Mouse (Mus musculus): ENCODE measurements at regions not wholly inside any gene's neighbourhood (a gene's known extent, or its start where the extent isn't known, plus 50 kb on each side); places are given as distances from the start of the nearest gene placed in this dataset.

DNA sequence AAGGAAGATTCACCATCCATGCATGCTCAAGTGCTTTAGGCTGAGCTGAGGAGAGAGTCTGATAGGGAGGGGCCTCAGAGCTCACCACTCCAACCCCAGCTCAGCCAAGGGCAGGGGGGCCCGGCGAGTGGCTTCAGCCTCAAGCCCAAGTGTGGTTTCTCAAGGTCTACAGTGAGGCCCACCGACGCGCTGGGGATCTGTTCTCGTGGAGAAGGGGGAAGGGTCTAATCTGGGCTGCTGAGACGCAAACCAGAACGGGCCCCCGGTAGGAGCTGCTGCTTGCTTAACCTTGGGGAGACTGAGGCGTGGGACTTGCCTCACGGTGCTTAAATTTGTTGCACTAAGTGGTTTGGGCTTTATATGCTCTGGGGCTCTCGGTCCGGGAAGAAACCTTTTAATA lies 70.9 kb downstream of the Asb1 start:
- no peak for DNase-seq (ENCODE audit: low spot score in 2 of 2)
- intact Hi-C loops (cut with DNase I), result no loop called here

DNA sequence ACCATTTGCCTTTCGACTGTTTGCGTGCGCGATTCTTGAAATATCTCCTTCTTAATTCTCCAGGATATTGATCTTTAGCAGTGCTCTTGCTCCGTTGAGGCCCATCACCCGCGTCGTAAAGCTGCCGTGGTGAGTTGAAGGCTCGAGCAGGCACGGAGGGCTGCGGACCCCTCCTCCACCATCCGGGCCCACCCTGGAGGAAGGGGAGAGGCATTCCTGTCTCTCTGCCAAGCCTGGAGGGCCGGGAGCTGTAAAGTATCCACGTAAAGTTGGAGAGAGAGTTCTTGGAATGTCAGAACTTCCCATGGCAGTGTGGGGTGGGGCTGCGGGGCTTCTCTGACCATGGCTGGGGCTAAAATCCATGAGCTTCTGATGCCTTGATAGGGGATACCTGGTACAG lies 71.3 kb downstream of the Asb1 start:
- no peak for DNase-seq (ENCODE audit: low spot score in 2 of 2)

DNA sequence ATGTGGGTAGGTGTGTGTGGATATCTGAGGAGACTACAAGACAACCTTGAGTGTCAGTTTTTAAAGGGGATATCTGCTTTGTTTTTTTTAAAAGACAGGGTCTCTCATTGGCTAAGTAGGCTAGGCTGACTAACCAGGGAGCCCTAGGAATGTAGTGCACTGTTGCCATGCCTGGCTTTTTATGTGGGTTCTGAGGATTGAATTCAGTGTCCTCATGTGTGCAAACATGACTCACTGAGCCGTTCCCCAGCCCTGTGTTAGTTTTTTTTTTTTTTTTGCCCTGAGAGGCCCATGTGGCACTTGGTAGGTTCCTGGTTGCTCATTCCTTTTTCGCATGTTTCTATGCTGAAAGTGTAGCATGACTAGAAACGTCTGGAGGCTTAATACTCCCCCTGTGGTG lies 72.6 kb downstream of the Asb1 start:
- DNase-seq (ENCODE audit: low spot score in 2 of 2), result peak in 1 of 2 experiments; percentile 39
- intact Hi-C loops (cut with DNase I), result no loop called here

More for the DNA sequence above, 71.3 kb downstream of the Asb1 start:
- intact Hi-C loops (cut with DNase I), result no loop called here

DNA sequence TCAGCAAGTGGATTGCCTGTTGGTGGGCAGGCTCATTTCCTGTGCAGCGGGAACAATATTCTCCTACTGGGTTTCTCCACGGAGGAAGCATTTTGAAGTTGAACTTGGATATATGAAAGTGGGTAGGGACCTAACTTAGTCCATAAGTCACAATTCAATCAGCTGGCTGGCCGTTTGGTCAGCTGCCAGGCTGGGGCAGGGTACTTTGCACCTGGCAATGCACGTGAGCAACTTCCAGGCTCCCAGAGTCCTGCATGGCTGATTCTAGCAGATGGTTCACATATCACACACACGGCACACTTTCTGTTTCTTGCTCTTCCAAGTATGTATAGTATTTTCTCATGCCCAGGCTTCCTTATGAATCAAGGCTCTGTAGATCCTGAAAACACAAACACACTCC lies 75.1 kb downstream of the Asb1 start:
- peak in 1 of 2 experiments; percentile 23 for DNase-seq (ENCODE audit: low spot score in 2 of 2)
- intact Hi-C loops (cut with DNase I), result no loop called here

DNA sequence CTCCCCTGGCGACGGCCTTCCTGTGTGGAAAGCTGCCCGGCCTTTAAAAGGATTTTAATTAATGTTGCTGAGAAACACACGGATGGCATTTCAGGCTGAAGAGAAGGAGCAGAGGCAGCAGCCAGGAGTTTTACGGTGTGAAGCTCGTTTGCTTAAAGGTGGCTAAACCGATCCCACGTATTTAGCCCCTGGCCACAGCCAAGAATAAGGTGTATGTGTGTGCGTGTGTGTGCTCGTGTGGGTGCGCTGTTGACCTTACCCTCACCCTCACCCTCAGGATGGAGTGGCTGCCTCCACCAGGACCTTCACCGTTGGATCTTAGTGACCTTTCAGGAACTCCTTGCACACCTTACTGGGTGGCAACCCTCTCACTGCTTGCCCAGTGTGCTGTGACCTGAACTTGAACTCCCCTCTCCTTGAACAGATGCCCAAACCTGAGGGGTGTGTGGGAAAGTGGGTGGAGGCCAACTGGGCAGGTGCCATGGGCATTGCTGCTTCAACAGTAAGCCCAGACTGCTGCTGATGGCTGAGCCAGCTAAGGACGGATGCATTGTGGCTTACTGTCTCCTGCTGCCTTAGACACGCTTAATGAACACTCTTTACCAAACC lies 78.3 kb downstream of the Asb1 start:
- intact Hi-C loops (cut with DNase I), result no loop called here

DNA sequence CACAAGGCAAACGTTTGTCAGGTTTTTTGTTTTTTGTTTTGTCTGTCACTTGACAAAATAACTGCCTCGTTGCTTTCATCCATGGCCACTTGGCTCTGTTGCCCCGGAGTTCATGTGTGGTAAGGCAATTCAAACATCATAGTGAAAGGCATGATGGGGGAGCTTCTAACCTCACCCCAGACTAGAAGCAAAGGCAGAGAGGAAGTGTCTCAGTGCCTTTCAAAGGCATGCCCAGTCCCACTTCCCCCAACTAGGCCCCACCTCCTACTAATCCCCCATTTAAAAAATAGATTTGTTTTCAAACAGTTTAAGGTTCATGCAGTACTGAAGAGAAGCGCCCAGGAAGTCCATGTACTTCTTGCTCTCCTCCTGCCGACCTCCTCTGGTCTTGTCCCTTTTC lies 80.8 kb downstream of the Asb1 start:
- intact Hi-C loops (cut with DNase I), result no loop called here
- DNase-seq (ENCODE audit: low spot score in 2 of 2), result no peak

More for the DNA sequence above, 78.3 kb downstream of the Asb1 start:
- DNase-seq (ENCODE audit: low spot score in 2 of 2), result no peak

DNA sequence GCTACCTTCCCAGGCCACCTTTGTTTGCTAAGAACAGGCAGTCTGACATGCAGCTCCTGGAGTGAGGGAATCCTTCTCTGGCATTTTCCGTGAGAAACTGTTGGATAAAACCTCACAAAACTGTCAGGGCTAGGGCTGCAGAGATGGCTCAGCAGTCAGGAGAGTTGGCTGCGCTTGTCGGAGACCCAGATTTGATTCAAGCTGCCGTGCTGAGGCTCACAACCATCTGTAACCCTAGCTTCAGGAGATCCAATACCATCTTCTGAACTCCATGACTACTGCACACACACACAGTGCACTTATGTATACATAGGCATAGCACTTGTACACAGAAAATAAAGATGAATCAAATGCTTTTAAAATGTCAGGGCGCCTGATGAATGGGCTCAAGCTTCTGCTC lies 82.5 kb downstream of the Asb1 start:
- intact Hi-C loops (cut with DNase I), result no loop called here
- no peak for DNase-seq (ENCODE audit: low spot score in 2 of 2)

DNA sequence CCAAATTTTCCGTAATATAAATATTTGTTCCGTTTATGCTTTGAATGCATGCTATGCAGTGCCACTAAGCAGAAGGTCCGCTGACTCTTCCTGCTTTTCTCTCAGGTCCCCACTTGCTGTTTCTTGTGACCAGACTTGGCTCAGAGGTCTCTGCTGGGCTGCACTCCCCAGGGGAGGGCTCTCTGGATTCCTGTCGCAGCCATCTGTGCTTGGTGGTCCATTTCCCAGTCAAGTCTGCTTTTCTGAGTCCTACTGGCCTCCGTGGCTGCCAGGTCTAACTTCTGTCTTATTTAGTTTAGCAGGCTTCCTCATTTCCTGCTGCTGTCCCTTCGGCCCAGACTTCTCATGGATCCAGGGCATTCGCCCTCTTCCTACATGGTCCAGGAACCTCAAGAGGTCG lies 83.7 kb downstream of the Asb1 start:
- intact Hi-C loops (cut with DNase I), result no loop called here
- no peak for DNase-seq (ENCODE audit: low spot score in 2 of 2)

DNA sequence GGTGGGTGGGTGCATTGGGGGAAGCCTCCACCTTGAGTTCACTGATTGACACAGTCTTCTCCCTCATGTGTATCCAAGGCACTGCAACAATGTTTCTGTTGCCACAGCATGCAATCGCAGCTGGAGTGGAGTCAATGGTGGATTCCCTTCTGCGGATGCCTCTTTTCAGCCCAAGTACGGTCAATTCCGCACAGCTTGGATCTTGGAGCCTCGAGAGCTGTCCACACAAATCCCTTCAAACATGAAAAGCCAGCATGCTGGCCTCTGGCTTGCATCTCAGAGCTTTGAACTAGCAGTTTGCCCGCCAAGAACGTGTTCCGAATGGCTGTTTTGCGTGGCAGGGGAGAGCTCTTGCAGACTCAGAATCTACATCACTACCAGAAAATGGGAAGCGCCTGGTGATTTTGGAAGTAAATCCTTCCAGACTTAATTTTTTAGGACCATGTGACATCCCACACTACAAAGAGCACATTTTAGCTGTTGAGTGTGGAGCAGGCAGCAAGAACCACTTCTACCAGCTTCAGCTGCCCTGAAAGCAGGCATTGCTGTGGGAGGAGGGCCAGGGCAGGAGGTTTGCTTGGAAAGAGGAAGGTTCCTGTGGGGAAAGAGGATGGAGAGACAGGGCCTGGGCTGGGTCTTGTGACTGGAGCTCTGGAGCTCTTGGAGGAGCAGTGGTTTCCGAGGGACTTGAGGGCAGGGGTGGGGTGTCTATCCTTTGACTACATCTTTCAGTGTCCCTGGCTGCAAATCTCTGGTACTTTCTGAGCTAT lies 84.4 kb downstream of the Asb1 start:
- no peak for DNase-seq (ENCODE audit: low spot score in 2 of 2)
- intact Hi-C loops (cut with DNase I), result no loop called here

DNA sequence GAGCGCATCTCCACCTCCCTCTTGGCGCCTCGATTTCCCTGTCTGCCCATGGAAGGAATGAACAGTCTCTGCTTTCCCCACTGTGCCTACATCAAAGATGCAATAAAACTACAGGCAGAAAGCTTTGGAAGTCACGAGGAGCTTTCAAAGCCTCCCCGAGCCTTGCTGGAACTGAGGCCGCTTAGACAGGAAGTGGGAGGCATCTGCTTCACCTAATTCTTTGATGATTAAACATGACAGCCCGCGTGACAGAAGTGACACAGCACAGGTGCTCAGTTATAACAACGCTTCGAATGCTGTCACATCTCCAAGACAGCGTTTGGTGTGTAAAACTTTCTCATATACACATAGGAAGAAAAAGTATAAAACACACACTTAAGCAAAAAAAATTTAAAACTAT lies 85.7 kb downstream of the Asb1 start:
- DNase-seq (ENCODE audit: low spot score in 2 of 2), result no peak
- intact Hi-C loops (cut with DNase I), result no loop called here

DNA sequence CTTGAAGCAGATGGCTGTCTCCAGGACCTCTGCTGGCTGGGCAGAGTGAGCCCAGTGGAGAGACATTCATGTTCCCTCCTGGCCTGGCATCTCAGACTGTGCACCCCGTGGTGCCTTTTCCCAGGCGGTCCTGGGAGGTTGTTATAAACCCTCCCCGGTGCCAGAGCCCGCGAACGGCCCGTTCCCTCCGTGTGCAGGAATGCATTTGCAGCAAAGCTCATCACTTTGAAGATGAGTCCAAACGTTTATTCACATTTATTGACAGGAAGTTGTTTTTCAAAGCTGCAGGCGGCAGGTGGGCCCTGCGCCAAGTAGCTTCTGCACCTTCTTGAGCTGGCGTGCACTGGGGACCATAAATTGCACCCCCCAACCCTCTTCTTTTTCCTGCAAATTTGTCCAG lies 89.9 kb downstream of the Asb1 start:
- intact Hi-C loops (cut with DNase I), result no loop called here
- no peak for DNase-seq (ENCODE audit: low spot score in 2 of 2)

DNA sequence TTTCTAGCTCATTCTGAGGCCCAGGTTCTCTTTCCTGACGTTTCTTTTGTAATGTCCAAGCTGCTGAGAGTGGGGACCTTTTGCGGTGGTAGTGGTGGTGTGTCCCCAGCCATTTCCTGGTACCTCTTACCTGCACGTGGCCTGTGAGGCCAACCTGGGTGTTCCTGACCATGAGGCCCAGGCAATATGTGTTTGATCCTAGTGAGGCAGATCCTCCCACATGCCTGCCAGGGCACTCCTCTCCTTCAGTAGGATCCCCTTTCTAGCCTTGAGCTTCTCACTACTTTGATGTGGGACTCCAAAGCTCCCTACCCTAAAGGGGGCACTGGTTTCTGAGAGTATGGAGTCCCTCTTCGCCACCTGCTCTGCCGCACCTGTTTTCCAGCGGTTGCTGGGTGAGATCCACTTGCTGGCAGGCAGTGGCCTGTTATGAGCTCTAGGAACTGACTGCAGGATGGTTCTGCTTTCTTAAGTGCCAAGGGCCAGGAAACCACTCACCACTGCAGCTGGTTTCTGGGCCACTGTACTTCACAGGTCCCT lies 90.6 kb downstream of the Asb1 start:
- intact Hi-C loops (cut with DNase I), result no loop called here

DNA sequence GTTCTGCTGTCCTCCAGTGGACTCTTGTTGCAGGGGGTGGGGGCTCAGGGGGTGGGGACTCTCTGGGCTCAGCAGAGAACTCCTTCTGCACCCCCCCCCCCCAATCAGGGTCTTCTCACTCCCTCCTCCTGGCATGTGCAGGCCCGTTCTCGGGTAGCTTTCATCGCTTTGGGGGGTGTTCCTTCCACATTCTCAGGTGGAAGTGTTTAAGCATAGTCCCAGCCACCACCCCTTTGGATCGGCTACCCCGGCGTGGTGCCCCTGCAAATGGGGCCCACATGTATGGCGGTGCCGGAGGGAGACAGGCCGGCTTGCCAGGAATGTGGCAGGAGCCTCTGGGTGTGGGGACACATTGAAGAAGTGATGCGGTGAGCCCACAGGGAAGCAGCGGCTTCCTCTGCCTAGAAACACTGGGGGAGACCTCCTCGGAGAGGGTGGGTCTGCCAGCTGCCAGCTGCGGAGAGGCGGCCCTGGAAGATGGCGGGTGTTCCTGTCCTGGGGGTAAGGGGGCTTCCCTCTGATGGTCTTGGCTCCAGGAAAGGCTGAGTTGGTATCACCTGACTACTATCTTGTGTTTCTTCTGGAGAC lies 92.7 kb downstream of the Asb1 start:
- intact Hi-C loops (cut with DNase I), result no loop called here
- no peak for DNase-seq (ENCODE audit: low spot score in 2 of 2)

More for the DNA sequence above, 90.6 kb downstream of the Asb1 start:
- no peak for DNase-seq (ENCODE audit: low spot score in 2 of 2)

DNA sequence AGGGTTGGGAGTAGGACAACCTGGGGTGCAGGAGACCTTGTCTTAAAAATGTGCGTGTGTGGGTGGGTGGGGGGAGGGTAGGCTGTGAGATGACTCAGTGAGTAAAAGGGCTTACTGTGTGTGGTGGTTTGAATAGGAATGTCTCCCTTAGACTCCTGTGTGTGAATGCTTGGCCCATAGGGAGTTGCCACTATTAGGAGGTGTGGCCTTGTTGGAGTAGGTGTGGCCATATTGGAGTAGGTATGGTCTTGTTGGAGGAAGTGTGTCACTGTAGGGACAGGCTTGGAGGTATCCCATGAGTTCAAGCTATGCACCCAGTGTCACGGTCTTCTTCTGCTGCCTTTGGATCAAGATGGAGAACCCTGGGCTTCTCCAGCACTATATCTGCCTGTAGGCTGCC lies 96.2 kb downstream of the Asb1 start:
- no peak for DNase-seq (ENCODE audit: low spot score in 2 of 2)
- intact Hi-C loops (cut with DNase I), result no loop called here

DNA sequence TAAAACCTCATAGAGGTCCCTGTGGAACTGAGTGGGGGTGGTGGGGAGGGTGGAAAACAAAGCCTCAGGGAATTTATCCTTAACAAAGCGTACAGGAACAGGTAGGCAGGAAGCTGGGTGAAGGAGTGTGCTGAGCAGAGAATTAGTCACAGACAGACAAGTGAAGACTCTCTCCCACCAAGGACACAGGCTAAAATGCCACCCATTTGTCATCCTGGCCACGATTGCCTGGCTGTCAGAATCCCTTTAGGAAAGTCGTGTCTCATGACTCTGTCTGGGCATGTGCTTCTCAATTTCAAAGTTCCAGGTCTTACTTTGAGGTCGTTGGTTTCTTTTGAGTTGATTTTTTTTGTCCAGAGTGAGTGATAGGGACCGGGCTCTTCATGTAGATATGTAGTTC lies 100.2 kb downstream of the Asb1 start:
- no peak for DNase-seq (ENCODE audit: low spot score in 2 of 2)
- intact Hi-C loops (cut with DNase I), result no loop called here

DNA sequence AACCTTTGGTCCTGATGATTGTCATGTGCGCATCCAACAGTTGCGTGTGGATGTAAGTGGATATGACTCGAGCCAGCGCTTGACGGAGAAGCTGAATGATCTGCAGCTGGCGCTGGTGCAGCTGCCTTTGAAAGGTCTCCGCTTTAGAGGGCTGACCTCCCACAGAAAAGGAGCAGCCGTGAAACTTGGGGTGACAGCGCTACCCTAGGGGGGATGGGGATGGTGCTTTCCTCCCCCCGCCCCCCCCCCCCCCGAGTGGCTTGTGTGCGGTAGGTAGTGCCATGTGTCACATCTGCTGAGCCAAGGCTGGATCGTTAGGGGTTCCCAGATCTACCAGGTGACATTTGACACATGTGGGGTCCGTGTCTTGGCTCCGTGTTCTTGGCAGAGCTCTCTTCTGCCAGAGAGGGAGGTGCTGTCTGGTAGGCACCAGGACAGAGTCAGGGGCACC lies 118.7 kb downstream of the Asb1 start:
- DNase-seq (ENCODE audit: low spot score in 2 of 2), result no peak
- intact Hi-C loops (cut with DNase I), result no loop called here

DNA sequence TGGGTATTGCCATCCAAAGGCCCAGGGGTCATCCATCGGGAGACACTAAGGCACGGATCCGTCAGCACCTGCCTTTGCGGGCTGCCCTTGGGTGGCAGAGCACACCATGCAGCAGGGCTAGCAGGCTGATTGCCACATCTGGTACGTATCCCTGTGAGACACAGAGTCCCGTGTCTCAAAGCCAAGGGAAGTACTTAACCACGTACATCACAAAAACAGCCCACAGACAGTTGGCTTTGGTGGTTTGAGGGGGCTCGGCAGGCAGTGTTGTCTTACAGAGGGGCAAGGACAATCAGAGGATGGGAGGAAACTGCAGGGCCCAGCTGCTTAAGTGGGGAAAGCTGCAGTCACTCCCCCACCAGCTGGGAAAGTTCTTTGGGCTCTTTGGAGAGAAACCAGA lies 119.1 kb downstream of the Asb1 start:
- intact Hi-C loops (cut with DNase I), result no loop called here
- DNase-seq (ENCODE audit: low spot score in 2 of 2), result no peak

DNA sequence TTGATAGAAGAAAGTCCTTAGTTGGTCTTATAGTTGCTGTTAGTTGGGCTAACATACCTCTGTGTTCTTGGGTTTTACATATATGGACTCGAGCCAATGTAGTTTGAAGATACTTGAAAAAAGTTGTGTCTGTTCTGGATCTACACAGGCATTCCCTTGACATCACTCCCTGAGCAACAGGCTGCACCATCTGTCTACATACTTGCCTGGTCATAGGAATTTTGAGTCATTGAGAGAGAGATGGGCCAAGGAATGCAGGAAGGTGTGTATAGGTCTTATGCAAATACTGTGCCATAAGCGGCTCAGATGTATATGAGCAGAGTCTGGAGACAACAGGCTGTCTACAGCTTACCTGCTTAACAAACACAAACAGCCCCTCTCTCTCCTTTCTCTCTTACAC lies 122.9 kb downstream of the Asb1 start:
- DNase-seq (ENCODE audit: low spot score in 2 of 2), result peak in 1 of 2 experiments; percentile 31
- intact Hi-C loops (cut with DNase I), result no loop called here

DNA sequence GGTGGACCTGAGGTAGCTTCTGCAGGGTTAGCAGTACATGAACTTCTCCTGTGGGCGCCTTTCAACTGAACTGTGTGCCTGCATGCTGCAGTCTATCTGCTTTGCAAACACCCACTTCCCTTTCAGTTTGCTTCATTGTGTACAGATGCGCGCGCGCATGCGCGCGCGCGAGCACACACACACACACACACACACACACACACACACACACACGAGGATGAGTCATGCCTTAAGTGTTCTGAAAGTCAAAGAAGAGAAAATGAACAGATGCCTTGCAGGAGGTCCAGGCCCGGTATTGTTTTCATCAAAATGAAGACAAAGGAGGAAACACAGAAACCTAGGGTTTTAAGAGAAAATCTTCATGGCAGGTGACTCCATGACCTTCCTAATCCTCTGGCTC lies 124.3 kb downstream of the Asb1 start:
- intact Hi-C loops (cut with DNase I), result no loop called here
- DNase-seq (ENCODE audit: low spot score in 2 of 2), result peak; percentile 11 to 26

DNA sequence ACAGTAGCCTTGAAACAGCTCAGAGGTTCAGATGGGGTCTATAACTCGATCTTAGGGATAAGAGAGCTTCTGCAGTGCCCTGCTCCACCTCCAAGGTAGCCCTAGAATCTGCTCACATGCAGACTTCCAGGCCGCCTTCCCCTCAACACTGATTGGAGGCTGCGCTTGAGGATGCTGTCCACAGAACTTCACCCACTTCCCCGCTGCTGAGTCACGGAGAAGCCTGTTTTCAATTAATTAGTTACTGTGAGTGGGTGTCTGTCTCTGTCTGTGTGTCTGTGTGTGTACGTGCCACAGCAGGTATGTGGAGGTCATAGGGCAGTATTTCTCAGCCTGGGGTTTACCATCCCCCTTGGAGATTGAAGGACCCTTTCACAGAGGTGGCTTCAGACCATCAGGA lies 128.2 kb downstream of the Asb1 start:
- intact Hi-C loops (cut with DNase I), result no loop called here
- DNase-seq (ENCODE audit: low spot score in 2 of 2), result no peak

DNA sequence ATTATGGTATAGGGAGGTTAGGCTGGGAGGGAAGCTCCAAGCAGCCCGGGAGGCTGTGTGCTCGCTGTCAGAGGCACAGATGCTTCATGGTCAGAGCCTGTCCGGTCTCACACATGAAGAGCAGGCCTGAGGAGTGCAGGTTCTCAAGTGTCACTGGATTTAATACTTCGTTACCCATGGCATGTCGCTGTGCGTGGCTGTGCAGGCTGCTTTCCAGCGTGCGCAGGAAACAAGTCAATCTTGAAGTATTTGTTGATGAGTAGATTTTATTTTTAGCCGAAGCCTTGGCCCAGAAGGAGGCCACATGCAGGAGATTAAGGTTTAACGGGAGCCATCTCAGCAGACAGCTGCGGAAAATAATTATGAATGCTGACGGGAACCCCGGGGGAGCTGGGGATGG lies 130.3 kb upstream of the Twist2 start:
- no peak for DNase-seq (ENCODE audit: low spot score in 2 of 2)
- intact Hi-C loops (cut with DNase I), result no loop called here
